Mouse (Mus musculus): ENCODE results near the gene Rassf6. TPM values are rescaled to one million over a fixed set of nuclear protein-coding genes. Genes with fewer than 3 reads are reported as not detected.

The Rassf6 gene
- 1 to 10 TPM; 1.0 to 1.8 TPM for total RNA-seq (2021)
- long read RNA-seq: 0 reads

- DNase-seq (ENCODE audit: low spot score in 2 of 2): no peak
These were observed at the start of gene Rassf6 for GRCm38 (mm10) chr5:90640286-90641217. TSS of gene Rassf6 (minus strand) at chr5:90640657.

- DNase-seq (ENCODE audit: low spot score in 2 of 2): no peak
These were observed 49.1 kb upstream of the Rassf6 start for GRCm38 (mm10) chr5:90689426-90690128.

- DNase-seq (ENCODE audit: low spot score in 2 of 2): no peak
These were observed 47.5 kb upstream of the Rassf6 start for GRCm38 (mm10) chr5:90687913-90688312.

GRCm38 (mm10) chr5:90684994-90685393, 44.5 kb upstream of the Rassf6 start:
- no peak for DNase-seq (ENCODE audit: low spot score in 2 of 2)

- no peak for DNase-seq (ENCODE audit: low spot score in 2 of 2)
These were observed 41.4 kb upstream of the Rassf6 start for GRCm38 (mm10) chr5:90681842-90682241.

- no peak for DNase-seq (ENCODE audit: low spot score in 2 of 2)
These were observed 37.1 kb upstream of the Rassf6 start for GRCm38 (mm10) chr5:90677560-90677959.

GRCm38 (mm10) chr5:90661852-90662251, 21.4 kb upstream of the Rassf6 start:
- no peak for DNase-seq (ENCODE audit: low spot score in 2 of 2)

- peak; percentile 48 to 63 for DNase-seq (ENCODE audit: low spot score in 2 of 2)
These were observed 21.0 kb upstream of the Rassf6 start for GRCm38 (mm10) chr5:90661436-90661835.

GRCm38 (mm10) chr5:90660411-90660810, 20.0 kb upstream of the Rassf6 start:
- DNase-seq (ENCODE audit: low spot score in 2 of 2): no peak

- DNase-seq (ENCODE audit: low spot score in 2 of 2): no peak
These were observed 16.2 kb upstream of the Rassf6 start for GRCm38 (mm10) chr5:90656681-90657080.

- DNase-seq (ENCODE audit: low spot score in 2 of 2): no peak
These were observed 15.4 kb upstream of the Rassf6 start for GRCm38 (mm10) chr5:90655891-90656290.

GRCm38 (mm10) chr5:90654798-90655197, 14.3 kb upstream of the Rassf6 start:
- DNase-seq (ENCODE audit: low spot score in 2 of 2): no peak

GRCm38 (mm10) chr5:90652724-90653123, 12.3 kb upstream of the Rassf6 start:
- peak; percentile 52 to 73 for DNase-seq (ENCODE audit: low spot score in 2 of 2)

GRCm38 (mm10) chr5:90650466-90651150, 10.2 kb upstream of the Rassf6 start:
- DNase-seq (ENCODE audit: low spot score in 2 of 2): no peak

- DNase-seq (ENCODE audit: low spot score in 2 of 2): no peak
These were observed 7.0 kb upstream of the Rassf6 start for GRCm38 (mm10) chr5:90647473-90647872.

- DNase-seq (ENCODE audit: low spot score in 2 of 2): no peak
These were observed 5.9 kb upstream of the Rassf6 start for GRCm38 (mm10) chr5:90646398-90646797.

- no peak for DNase-seq (ENCODE audit: low spot score in 2 of 2)
These were observed 5.1 kb upstream of the Rassf6 start for GRCm38 (mm10) chr5:90645579-90645978.

- DNase-seq (ENCODE audit: low spot score in 2 of 2): no peak
These were observed 757 bp upstream of the Rassf6 start for GRCm38 (mm10) chr5:90641218-90641610.

GRCm38 (mm10) chr5:90634885-90635284, 5.6 kb downstream of the Rassf6 start:
- DNase-seq (ENCODE audit: low spot score in 2 of 2): no peak

- DNase-seq (ENCODE audit: low spot score in 2 of 2): no peak
These were observed 11.9 kb downstream of the Rassf6 start for GRCm38 (mm10) chr5:90628530-90628929.

- DNase-seq (ENCODE audit: low spot score in 2 of 2): no peak
These were observed 12.4 kb downstream of the Rassf6 start for GRCm38 (mm10) chr5:90628011-90628410.

GRCm38 (mm10) chr5:90627423-90627822, 13.0 kb downstream of the Rassf6 start:
- DNase-seq (ENCODE audit: low spot score in 2 of 2): no peak
